Mouse (Mus musculus): ENCODE results near the gene Hspa2. TPM values are rescaled to one million over a fixed set of nuclear protein-coding genes. Genes with fewer than 3 reads are reported as not detected.

The Hspa2 gene
- polyA plus RNA-seq, 1 experiment: 3.0 TPM

GRCm38 (mm10) chr12:76405971-76406370 lies 2.0 kb downstream of the Hspa2 start:
- Histone ChIP-seq H3K4me1 (ENCODE audit: control insufficient read depth, insufficient read depth, low read length) (peaks cover 2% of the 10 kb centered on the region; the same call in 1 of the 2 replicates), H3K27ac (ENCODE audit: control insufficient read depth, insufficient read depth, low read depth, low read length, poor library complexity) (no peak overlapping the region), H3K4me3 (replicated peaks; ENCODE audit: control insufficient read depth, low read depth, low read length) (peak overlapping the region; percentile 47)
- 2% methylated on average over 23 of the region's 23 CpGs for WGBS
- no peak for TF ChIP-seq POLR2A (IDR thresholded peaks at IDR 0.05; ENCODE audit: borderline replicate concordance, control insufficient read depth, low read depth, low read length)
- no peak for TF ChIP-seq CTCF (IDR thresholded peaks at IDR 0.05; ENCODE audit: control insufficient read depth, insufficient read depth, low read length)

- WGBS: 67% methylated on average over 1 of the region's 1 CpGs
- no peak overlapping the region for H3K4me3 ChIP-seq (replicated peaks; ENCODE audit: control insufficient read depth, low read depth, low read length)
- no peak overlapping the region for H3K27ac ChIP-seq (ENCODE audit: control insufficient read depth, insufficient read depth, low read depth, low read length, poor library complexity)
- TF ChIP-seq CTCF (IDR thresholded peaks at IDR 0.05; ENCODE audit: control insufficient read depth, insufficient read depth, low read length) (no peak), POLR2A (IDR thresholded peaks at IDR 0.05; ENCODE audit: borderline replicate concordance, control insufficient read depth, low read depth, low read length) (no peak)
- peaks cover 2% of the 10 kb centered on the region; the same call in 1 of the 2 replicates for H3K4me1 ChIP-seq (ENCODE audit: control insufficient read depth, insufficient read depth, low read length)
Observed at GRCm38 (mm10) chr12:76407184-76407583, 3.2 kb downstream of the Hspa2 start.

GRCm38 (mm10) chr12:76409166-76409565 lies 5.2 kb downstream of the Hspa2 start:
- 66% methylated on average over 4 of the region's 4 CpGs for WGBS
- TF ChIP-seq CTCF (IDR thresholded peaks at IDR 0.05; ENCODE audit: control insufficient read depth, insufficient read depth, low read length): no peak
- TF ChIP-seq POLR2A (IDR thresholded peaks at IDR 0.05; ENCODE audit: borderline replicate concordance, control insufficient read depth, low read depth, low read length): no peak
- no peak overlapping the region for H3K4me3 ChIP-seq (replicated peaks; ENCODE audit: control insufficient read depth, low read depth, low read length)
- peaks cover 2% of the 10 kb centered on the region; the same call in 1 of the 2 replicates for H3K4me1 ChIP-seq (ENCODE audit: control insufficient read depth, insufficient read depth, low read length)
- H3K27ac ChIP-seq (ENCODE audit: control insufficient read depth, insufficient read depth, low read depth, low read length, poor library complexity): no peak overlapping the region

- Histone ChIP-seq H3K4me3 (replicated peaks; ENCODE audit: control insufficient read depth, low read depth, low read length) (no peak overlapping the region), H3K27ac (ENCODE audit: control insufficient read depth, insufficient read depth, low read depth, low read length, poor library complexity) (no peak overlapping the region), H3K4me1 (ENCODE audit: control insufficient read depth, insufficient read depth, low read length) (no peaks in the 10 kb centered on the region)
- TF ChIP-seq POLR2A (IDR thresholded peaks at IDR 0.05; ENCODE audit: borderline replicate concordance, control insufficient read depth, low read depth, low read length) (no peak), CTCF (IDR thresholded peaks at IDR 0.05; ENCODE audit: control insufficient read depth, insufficient read depth, low read length) (no peak)
- 39% methylated on average over 12 of the region's 12 CpGs for WGBS
Observed at GRCm38 (mm10) chr12:76415383-76416010, 11.5 kb downstream of the Hspa2 start.

- Histone ChIP-seq H3K27ac (ENCODE audit: control insufficient read depth, insufficient read depth, low read depth, low read length, poor library complexity) (no peak within 1 kb of the TSS), H3K4me1 (ENCODE audit: control insufficient read depth, insufficient read depth, low read length) (no peaks in the 10 kb centered on the region), H3K4me3 (replicated peaks; ENCODE audit: control insufficient read depth, low read depth, low read length) (no peak within 1 kb of the TSS)
- no peak for TF ChIP-seq CTCF (IDR thresholded peaks at IDR 0.05; ENCODE audit: control insufficient read depth, insufficient read depth, low read length)
- TF ChIP-seq POLR2A (IDR thresholded peaks at IDR 0.05; ENCODE audit: borderline replicate concordance, control insufficient read depth, low read depth, low read length): no peak
- WGBS: 19% methylated on average over 37 of the region's 37 CpGs
Observed at GRCm38 (mm10) chr12:76417433-76417854, 13.5 kb downstream of the Hspa2 start, which contains the start of gene Ppp1r36. TSS of gene Ppp1r36 (plus strand) at chr12:76417538.

GRCm38 (mm10) chr12:76418346-76418745 lies 14.4 kb downstream of the Hspa2 start:
- H3K27ac ChIP-seq (ENCODE audit: control insufficient read depth, insufficient read depth, low read depth, low read length, poor library complexity): no peak overlapping the region
- 87% methylated on average over 5 of the region's 5 CpGs for WGBS
- TF ChIP-seq POLR2A (IDR thresholded peaks at IDR 0.05; ENCODE audit: borderline replicate concordance, control insufficient read depth, low read depth, low read length) (no peak), CTCF (IDR thresholded peaks at IDR 0.05; ENCODE audit: control insufficient read depth, insufficient read depth, low read length) (no peak)
- H3K4me3 ChIP-seq (replicated peaks; ENCODE audit: control insufficient read depth, low read depth, low read length): no peak overlapping the region
- H3K4me1 ChIP-seq (ENCODE audit: control insufficient read depth, insufficient read depth, low read length): no peaks in the 10 kb centered on the region

GRCm38 (mm10) chr12:76425256-76425655 lies 21.3 kb downstream of the Hspa2 start:
- Histone ChIP-seq H3K4me3 (replicated peaks; ENCODE audit: control insufficient read depth, low read depth, low read length) (no peak overlapping the region), H3K27ac (ENCODE audit: control insufficient read depth, insufficient read depth, low read depth, low read length, poor library complexity) (no peak overlapping the region), H3K4me1 (ENCODE audit: control insufficient read depth, insufficient read depth, low read length) (no peaks in the 10 kb centered on the region; the same call in 1 of the 2 replicates)
- no peak for TF ChIP-seq CTCF (IDR thresholded peaks at IDR 0.05; ENCODE audit: control insufficient read depth, insufficient read depth, low read length)
- TF ChIP-seq POLR2A (IDR thresholded peaks at IDR 0.05; ENCODE audit: borderline replicate concordance, control insufficient read depth, low read depth, low read length): no peak
- 73% methylated on average over 3 of the region's 3 CpGs for WGBS

GRCm38 (mm10) chr12:76427546-76427945 lies 23.6 kb downstream of the Hspa2 start:
- WGBS: 62% methylated on average over 5 of the region's 5 CpGs
- no peak for TF ChIP-seq CTCF (IDR thresholded peaks at IDR 0.05; ENCODE audit: control insufficient read depth, insufficient read depth, low read length)
- TF ChIP-seq POLR2A (IDR thresholded peaks at IDR 0.05; ENCODE audit: borderline replicate concordance, control insufficient read depth, low read depth, low read length): no peak

More at GRCm38 (mm10) chr12:76427546-76427945, 23.6 kb downstream of the Hspa2 start:
- H3K4me3 ChIP-seq (replicated peaks; ENCODE audit: control insufficient read depth, low read depth, low read length): no peak overlapping the region
- no peak overlapping the region for H3K27ac ChIP-seq (ENCODE audit: control insufficient read depth, insufficient read depth, low read depth, low read length, poor library complexity)
- no peaks in the 10 kb centered on the region; the same call in 1 of the 2 replicates for H3K4me1 ChIP-seq (ENCODE audit: control insufficient read depth, insufficient read depth, low read length)
